Mouse (Mus musculus): Measurements from ENCODE around the gene Usp32. TPM values are rescaled to one million over a fixed set of nuclear protein-coding genes. Genes with fewer than 3 reads are reported as not detected.

Gene Usp32
- polyA plus RNA-seq, 1 experiment from 2014 or later, result 3.5 TPM

DNA sequence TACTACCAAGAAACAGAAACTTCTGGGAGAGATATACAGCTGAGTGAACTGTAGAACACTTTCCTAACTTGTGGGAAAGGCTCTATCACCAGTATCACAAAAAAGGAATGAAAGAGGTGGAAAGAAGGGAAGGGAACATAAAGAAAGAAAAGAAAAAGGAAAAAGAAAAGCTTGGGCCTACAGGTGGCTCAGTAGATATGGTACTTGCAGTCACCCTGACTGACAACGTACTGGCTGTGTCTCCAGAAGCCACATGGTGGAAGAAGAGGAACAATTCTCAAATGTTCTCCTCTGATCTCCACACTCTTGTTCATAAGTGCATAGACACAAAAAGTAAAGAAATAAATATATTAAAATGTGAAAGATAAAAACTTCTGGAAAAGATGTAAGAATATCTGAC is 11.1 kb downstream of the Usp32 start:
- H3K9ac ChIP-seq (ENCODE audit: low read length), result no peak overlapping the region
- H3K4me3 ChIP-seq (ENCODE audit: low read length), result no peak overlapping the region
- no peak overlapping the region for H3K4me2 ChIP-seq (ENCODE audit: low read depth, low read length)
- no peaks in the 10 kb centered on the region for H3K36me3 ChIP-seq (ENCODE audit: control insufficient read depth, insufficient read depth, low read length)
- H3K27ac ChIP-seq (ENCODE audit: low read length), result no peak overlapping the region
- ATAC-seq (ENCODE audit: low read depth), result no peak
- WGBS, result 92% methylated on average over 1 of the region's 1 CpGs
- H3K27me3 ChIP-seq (ENCODE audit: control insufficient read depth, insufficient read depth, low read depth, low read length), result no peaks in the 10 kb centered on the region
- H3K4me1 ChIP-seq (replicated peaks; ENCODE audit: control insufficient read depth, insufficient read depth, low read length), result no peaks in the 10 kb centered on the region
- no peaks in the 10 kb centered on the region for H3K9me3 ChIP-seq (ENCODE audit: control insufficient read depth, low read length)

DNA sequence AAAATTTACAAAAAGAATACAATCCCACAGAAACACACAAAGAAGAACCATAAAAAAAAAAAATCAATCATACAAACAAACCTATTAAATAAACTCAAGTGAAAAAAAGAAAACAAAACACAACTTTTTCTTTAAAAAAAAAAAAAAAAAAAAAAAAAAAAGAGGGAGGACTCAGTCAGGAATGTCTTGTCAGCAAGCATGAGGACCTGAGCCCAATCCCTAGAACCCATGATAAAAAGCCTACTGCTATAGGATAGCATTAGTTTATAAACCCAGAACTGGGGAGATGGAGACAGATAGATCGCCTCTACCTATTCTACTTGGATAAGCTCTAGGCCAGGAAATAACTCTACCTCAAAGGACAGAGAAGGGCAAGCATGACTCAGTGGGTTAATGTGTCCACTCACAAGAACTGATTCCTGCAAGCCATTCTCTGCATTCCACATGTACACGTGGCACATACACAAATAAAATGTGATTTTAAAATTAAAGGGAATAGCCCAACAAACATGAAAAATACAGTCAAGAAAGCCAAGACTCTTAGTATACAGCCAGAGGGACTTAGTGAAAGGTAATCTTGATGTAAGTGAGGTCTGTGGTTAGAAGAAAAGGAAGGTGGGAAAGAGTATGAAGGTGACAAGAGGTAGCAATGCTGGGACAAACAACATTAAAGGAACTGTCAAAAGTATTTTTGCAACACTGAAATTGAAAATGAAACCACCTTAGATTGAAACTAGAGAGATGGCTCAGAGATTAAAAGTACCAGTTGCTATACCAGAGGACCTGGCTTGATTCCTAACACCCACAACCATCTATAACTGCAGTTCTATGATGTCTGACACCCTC is 13.5 kb downstream of the Usp32 start:
- Histone ChIP-seq H3K27me3 (ENCODE audit: control insufficient read depth, insufficient read depth, low read depth, low read length) (no peaks in the 10 kb centered on the region), H3K4me3 (ENCODE audit: low read length) (no peak overlapping the region), H3K36me3 (ENCODE audit: control insufficient read depth, insufficient read depth, low read length) (no peaks in the 10 kb centered on the region), H3K4me1 (replicated peaks; ENCODE audit: control insufficient read depth, insufficient read depth, low read length) (no peaks in the 10 kb centered on the region), H3K4me2 (ENCODE audit: low read depth, low read length) (no peak overlapping the region), H3K27ac (ENCODE audit: low read length) (no peak overlapping the region), H3K9me3 (ENCODE audit: control insufficient read depth, low read length) (no peaks in the 10 kb centered on the region), H3K9ac (ENCODE audit: low read length) (no peak overlapping the region)
- ATAC-seq (ENCODE audit: low read depth), result no peak
- WGBS, result 74% methylated on average over 2 of the region's 2 CpGs

DNA sequence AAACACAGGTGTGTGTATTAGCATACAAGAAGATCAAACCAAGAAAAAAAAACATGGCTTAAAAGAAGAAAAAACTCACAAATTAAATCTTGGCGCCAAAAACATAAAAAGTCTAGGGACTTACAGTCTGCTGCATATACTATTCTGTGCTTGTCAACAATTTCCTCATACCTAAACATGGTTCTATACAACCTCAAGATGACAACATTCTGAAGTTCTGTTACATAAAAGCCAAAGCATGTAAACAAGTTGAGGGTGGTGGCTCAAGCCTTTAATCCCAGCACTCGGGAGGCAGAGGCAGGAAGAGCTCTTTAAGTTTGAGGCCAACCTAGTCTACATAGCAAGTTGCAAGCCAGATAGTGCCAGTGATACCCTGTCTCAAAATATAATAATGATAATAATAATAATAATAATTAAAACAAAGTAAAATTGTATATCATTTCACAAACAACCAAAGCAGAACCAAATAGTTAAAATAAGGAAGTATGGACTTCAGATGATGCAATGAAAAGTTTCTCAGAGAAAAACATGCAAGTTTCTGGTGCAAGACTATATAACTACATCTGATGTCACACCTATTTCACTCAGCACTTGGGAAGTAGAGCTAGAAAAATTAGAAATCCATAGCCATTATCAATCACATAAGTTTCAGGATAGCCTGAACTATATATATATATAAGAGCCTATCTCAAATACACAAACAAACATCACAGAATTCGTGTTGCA is 16.5 kb downstream of the Usp32 start:
- no peak for ATAC-seq (ENCODE audit: low read depth)
- H3K27me3 ChIP-seq (ENCODE audit: control insufficient read depth, insufficient read depth, low read depth, low read length), result no peaks in the 10 kb centered on the region
- H3K4me1 ChIP-seq (replicated peaks; ENCODE audit: control insufficient read depth, insufficient read depth, low read length), result no peaks in the 10 kb centered on the region
- H3K36me3 ChIP-seq (ENCODE audit: control insufficient read depth, insufficient read depth, low read length), result no peaks in the 10 kb centered on the region
- H3K9ac ChIP-seq (ENCODE audit: low read length), result no peak overlapping the region
- no peak overlapping the region for H3K4me3 ChIP-seq (ENCODE audit: low read length)
- no peaks in the 10 kb centered on the region for H3K9me3 ChIP-seq (ENCODE audit: control insufficient read depth, low read length)
- no peak overlapping the region for H3K4me2 ChIP-seq (ENCODE audit: low read depth, low read length)
- no peak overlapping the region for H3K27ac ChIP-seq (ENCODE audit: low read length)
- 76% methylated on average over 3 of the region's 3 CpGs for WGBS

DNA sequence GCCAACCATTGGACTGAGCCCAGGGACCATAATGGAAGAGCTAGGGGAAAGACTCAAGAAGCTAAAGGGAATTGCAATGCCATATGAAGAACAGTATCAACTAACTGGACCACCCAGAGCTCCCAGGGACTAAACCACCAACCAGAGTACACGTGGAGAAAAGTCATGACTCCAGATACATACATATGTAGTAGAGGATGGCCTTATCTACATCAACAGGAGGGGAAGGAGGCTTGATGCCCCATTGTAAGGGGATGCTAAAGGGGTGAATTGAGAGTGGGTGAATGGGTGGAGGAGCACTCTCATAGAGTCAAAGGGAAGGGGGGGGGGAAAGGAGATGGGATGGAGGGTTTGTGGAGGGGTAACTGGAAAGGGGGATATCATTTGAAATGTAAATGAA is 17.9 kb downstream of the Usp32 start:
- ATAC-seq (ENCODE audit: low read depth), result no peak
- H3K4me1 ChIP-seq (replicated peaks; ENCODE audit: control insufficient read depth, insufficient read depth, low read length), result no peaks in the 10 kb centered on the region
- H3K9ac ChIP-seq (ENCODE audit: low read length), result no peak overlapping the region
- H3K36me3 ChIP-seq (ENCODE audit: control insufficient read depth, insufficient read depth, low read length), result no peaks in the 10 kb centered on the region
- no peaks in the 10 kb centered on the region for H3K9me3 ChIP-seq (ENCODE audit: control insufficient read depth, low read length)
- 76% methylated on average over 1 of the region's 1 CpGs for WGBS
- no peak overlapping the region for H3K4me3 ChIP-seq (ENCODE audit: low read length)
- H3K27me3 ChIP-seq (ENCODE audit: control insufficient read depth, insufficient read depth, low read depth, low read length), result no peaks in the 10 kb centered on the region
- no peak overlapping the region for H3K4me2 ChIP-seq (ENCODE audit: low read depth, low read length)
- H3K27ac ChIP-seq (ENCODE audit: low read length), result no peak overlapping the region

DNA sequence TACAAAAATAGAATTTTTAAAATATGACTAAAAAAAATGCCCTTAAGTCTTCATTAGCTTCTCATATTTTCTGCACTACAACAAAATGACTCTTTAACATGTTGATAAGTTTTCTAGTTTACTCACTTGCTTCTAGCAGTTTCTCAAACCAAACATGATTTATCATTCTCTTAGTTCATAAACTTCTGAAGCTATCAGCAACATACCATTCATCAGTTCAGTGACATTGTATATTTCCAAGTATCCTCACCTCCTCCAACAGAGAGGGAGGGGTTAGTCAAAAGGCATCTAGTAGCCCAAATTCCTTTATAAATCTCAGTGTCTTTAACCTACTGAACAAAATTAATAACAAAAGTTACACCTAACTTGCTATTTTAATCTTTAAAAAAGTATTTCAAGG is 22.8 kb downstream of the Usp32 start:
- H3K9me3 ChIP-seq (ENCODE audit: control insufficient read depth, low read length), result no peaks in the 10 kb centered on the region
- H3K9ac ChIP-seq (ENCODE audit: low read length), result no peak overlapping the region
- no peak overlapping the region for H3K4me2 ChIP-seq (ENCODE audit: low read depth, low read length)
- no peaks in the 10 kb centered on the region for H3K4me1 ChIP-seq (replicated peaks; ENCODE audit: control insufficient read depth, insufficient read depth, low read length)
- no peak overlapping the region for H3K4me3 ChIP-seq (ENCODE audit: low read length)
- no peaks in the 10 kb centered on the region for H3K36me3 ChIP-seq (ENCODE audit: control insufficient read depth, insufficient read depth, low read length)
- ATAC-seq (ENCODE audit: low read depth), result no peak
- H3K27ac ChIP-seq (ENCODE audit: low read length), result no peak overlapping the region
- H3K27me3 ChIP-seq (ENCODE audit: control insufficient read depth, insufficient read depth, low read depth, low read length), result no peaks in the 10 kb centered on the region

DNA sequence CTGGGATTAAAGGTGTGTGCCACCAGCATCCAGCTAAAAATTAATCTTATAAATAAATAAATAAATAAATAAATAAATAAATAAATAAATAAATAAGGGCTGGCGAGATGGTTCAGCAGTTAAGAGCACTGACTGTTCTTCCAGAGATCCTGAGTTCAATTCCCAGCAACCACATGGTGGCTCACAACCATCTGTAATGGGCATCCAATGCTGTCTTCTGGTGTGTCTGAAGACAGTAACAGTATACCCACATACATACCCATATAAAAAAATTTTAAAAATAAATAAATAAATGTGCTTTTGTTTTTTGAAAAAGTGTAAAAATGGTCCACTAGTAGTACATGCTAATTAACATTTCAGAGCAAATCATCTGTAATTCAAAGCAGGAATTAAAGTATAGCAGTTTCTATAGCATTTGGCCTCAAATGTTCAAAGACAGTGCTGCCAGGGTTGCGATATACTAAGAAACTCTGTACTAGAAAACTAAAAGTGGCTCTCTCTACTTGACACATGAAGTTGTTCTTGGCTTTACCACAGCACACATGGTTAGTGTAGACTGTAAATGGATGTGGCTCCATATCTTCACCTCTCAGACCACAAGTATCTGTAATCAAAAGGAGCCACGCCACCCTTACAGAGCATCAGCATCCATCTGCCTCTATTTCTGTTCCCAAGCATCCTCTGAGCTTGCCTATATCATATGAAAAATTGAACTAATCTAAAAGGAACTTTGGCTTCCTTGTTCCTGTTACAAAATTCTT is 23.7 kb downstream of the Usp32 start:
- Histone ChIP-seq H3K4me2 (ENCODE audit: low read depth, low read length) (no peak overlapping the region), H3K9ac (ENCODE audit: low read length) (no peak overlapping the region), H3K36me3 (ENCODE audit: control insufficient read depth, insufficient read depth, low read length) (no peaks in the 10 kb centered on the region), H3K4me3 (ENCODE audit: low read length) (no peak overlapping the region), H3K4me1 (replicated peaks; ENCODE audit: control insufficient read depth, insufficient read depth, low read length) (no peaks in the 10 kb centered on the region), H3K9me3 (ENCODE audit: control insufficient read depth, low read length) (no peaks in the 10 kb centered on the region), H3K27me3 (ENCODE audit: control insufficient read depth, insufficient read depth, low read depth, low read length) (no peaks in the 10 kb centered on the region), H3K27ac (ENCODE audit: low read length) (no peak overlapping the region)
- WGBS, result 87% methylated on average over 3 of the region's 3 CpGs
- ATAC-seq (ENCODE audit: low read depth), result no peak

DNA sequence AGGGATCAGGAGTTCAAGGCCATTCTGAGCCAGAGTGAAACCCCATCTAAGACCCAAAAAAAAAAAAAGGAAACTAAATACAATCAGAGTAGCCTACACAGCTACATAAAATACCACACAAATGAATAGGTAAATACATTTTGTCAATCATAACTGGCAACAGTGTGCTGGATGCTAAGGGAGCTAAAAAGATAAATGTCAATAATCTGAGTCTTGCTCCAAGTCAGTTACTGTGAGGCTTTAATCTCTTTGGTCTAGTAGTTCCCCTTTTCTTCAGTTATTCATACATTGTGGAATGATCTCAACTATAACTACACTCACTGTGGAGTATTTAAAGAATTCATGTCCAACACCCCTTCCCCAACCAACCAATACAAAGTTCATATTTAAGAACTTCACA is 30.0 kb downstream of the Usp32 start:
- Histone ChIP-seq H3K4me3 (ENCODE audit: low read length) (no peak overlapping the region), H3K9me3 (ENCODE audit: control insufficient read depth, low read length) (no peaks in the 10 kb centered on the region), H3K4me2 (ENCODE audit: low read depth, low read length) (no peak overlapping the region), H3K27me3 (ENCODE audit: control insufficient read depth, insufficient read depth, low read depth, low read length) (no peaks in the 10 kb centered on the region), H3K36me3 (ENCODE audit: control insufficient read depth, insufficient read depth, low read length) (no peaks in the 10 kb centered on the region; the same call in 1 of the 2 replicates), H3K4me1 (replicated peaks; ENCODE audit: control insufficient read depth, insufficient read depth, low read length) (no peaks in the 10 kb centered on the region), H3K27ac (ENCODE audit: low read length) (no peak overlapping the region), H3K9ac (ENCODE audit: low read length) (no peak overlapping the region)
- ATAC-seq (ENCODE audit: low read depth), result no peak

DNA sequence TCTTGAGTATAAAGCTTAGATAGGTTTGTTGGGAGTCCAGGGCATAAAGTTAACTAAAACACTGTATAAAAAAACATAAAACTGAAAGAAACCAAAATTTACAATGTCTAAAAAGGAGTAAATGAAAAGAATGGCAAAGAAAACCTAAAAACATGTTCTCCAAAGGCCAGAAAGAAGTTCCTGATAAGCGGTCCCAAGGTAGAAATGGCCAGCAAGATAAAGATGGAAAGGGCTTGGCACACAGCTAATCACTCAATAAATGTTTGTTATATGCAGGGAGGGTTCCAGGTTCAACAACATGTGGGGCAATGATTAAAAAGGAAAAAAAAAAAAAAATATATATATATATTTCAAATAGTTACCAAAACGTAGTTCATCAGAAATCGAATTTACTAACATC is 32.7 kb downstream of the Usp32 start:
- no peaks in the 10 kb centered on the region for H3K9me3 ChIP-seq (ENCODE audit: control insufficient read depth, low read length)
- ATAC-seq (ENCODE audit: low read depth), result no peak
- no peak overlapping the region for H3K27ac ChIP-seq (ENCODE audit: low read length)
- H3K36me3 ChIP-seq (ENCODE audit: control insufficient read depth, insufficient read depth, low read length), result no peaks in the 10 kb centered on the region; the same call in 1 of the 2 replicates
- no peaks in the 10 kb centered on the region for H3K27me3 ChIP-seq (ENCODE audit: control insufficient read depth, insufficient read depth, low read depth, low read length)
- H3K4me2 ChIP-seq (ENCODE audit: low read depth, low read length), result no peak overlapping the region
- no peaks in the 10 kb centered on the region for H3K4me1 ChIP-seq (replicated peaks; ENCODE audit: control insufficient read depth, insufficient read depth, low read length)
- H3K4me3 ChIP-seq (ENCODE audit: low read length), result no peak overlapping the region
- WGBS, result 94% methylated on average over 3 of the region's 3 CpGs
- no peak overlapping the region for H3K9ac ChIP-seq (ENCODE audit: low read length)

DNA sequence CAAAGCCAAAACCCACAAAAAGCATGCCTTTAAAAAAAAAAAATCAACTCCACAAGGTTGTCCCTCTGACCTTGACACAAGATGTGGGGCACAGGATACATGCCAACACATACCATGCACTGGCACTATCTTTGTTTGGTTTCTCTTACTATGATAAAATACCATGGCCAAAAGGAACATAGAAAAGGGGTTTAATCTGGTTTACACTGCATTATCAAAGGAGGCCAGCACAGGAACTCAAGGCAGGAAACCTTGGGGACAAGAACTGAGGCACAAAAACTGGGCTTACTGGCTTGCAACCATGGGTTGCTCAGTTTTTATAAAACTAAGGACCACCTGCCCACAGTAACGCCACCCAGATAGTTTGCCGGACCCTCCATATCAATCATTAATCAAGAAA is 34.1 kb downstream of the Usp32 start:
- H3K27me3 ChIP-seq (ENCODE audit: control insufficient read depth, insufficient read depth, low read depth, low read length), result no peaks in the 10 kb centered on the region
- no peak for ATAC-seq (ENCODE audit: low read depth)
- WGBS, result 87% methylated on average over 2 of the region's 2 CpGs
- H3K4me3 ChIP-seq (ENCODE audit: low read length), result no peak overlapping the region
- H3K4me2 ChIP-seq (ENCODE audit: low read depth, low read length), result no peak overlapping the region
- H3K9me3 ChIP-seq (ENCODE audit: control insufficient read depth, low read length), result no peaks in the 10 kb centered on the region
- H3K36me3 ChIP-seq (ENCODE audit: control insufficient read depth, insufficient read depth, low read length), result no peaks in the 10 kb centered on the region; the same call in 1 of the 2 replicates
- H3K27ac ChIP-seq (ENCODE audit: low read length), result no peak overlapping the region
- H3K4me1 ChIP-seq (replicated peaks; ENCODE audit: control insufficient read depth, insufficient read depth, low read length), result no peaks in the 10 kb centered on the region
- no peak overlapping the region for H3K9ac ChIP-seq (ENCODE audit: low read length)

All from lung, embryonic 16.5 days (tissue).